Mouse (Mus musculus) midbrain, postnatal 0 days (tissue): ENCODE measurements around the gene Pparg. TPM values are rescaled to one million over a fixed set of nuclear protein-coding genes. Genes with fewer than 3 reads are reported as not detected.

Source experiments
- ATAC-seq: fragments of 200-750 bp; cut with Nextera tagmentation; 2 replicates; pipeline ENCODE4 v1.8.0; 2017; ENCODE audit warnings: moderate number of reproducible peaks, mild to moderate bottlenecking, moderate TSS enrichment, moderate library complexity; ENCODE audit not compliant: low FRiP score
- DNase-seq: peaks from one replicate; pipeline ENCODE4 v3.0.0-alpha.2; 2015; ENCODE audit warnings: low spot score
- H3K27ac ChIP-seq: fragments of 300-500 bp; sonication (generic); 2 replicates; pipeline ENCODE4 v1.5.1; 2014; ENCODE audit warnings: low read depth, mild to moderate bottlenecking, low read length, mixed read lengths
- H3K27me3 ChIP-seq: fragments of 300-500 bp; sonication (generic); 2 replicates; pipeline ENCODE4 v1.6.1; 2014; ENCODE audit warnings: low read length, control low read depth, mixed read lengths; ENCODE audit not compliant: insufficient read depth
- H3K36me3 ChIP-seq: fragments of 300-500 bp; sonication (generic); 2 replicates; pipeline ENCODE4 v1.6.1; 2014; ENCODE audit warnings: low read length, control low read depth, mixed read lengths; ENCODE audit not compliant: insufficient read depth
- H3K4me1 ChIP-seq: fragments of 300-500 bp; sonication (generic); 2 replicates; pipeline ENCODE4 v1.6.1; 2014; ENCODE audit warnings: mild to moderate bottlenecking, control low read depth, antibody characterized with exemption, low read length, mixed read lengths; ENCODE audit not compliant: insufficient read depth
- H3K4me2 ChIP-seq: fragments of 300-500 bp; sonication (generic); 2 replicates; pipeline ENCODE4 v1.6.1; 2014; ENCODE audit warnings: low read depth, mild to moderate bottlenecking, low read length, mixed read lengths; ENCODE audit not compliant: poor library complexity, severe bottlenecking
- H3K4me3 ChIP-seq: fragments of 300-500 bp; sonication (generic); 2 replicates; pipeline ENCODE4 v1.5.1; 2014; ENCODE audit warnings: low read depth, mild to moderate bottlenecking, low read length, moderate library complexity
- H3K9ac ChIP-seq: fragments of 300-500 bp; sonication (generic); replicated peaks from 2 replicates; pipeline ENCODE4 v1.6.1; 2014; ENCODE audit warnings: mild to moderate bottlenecking, low read length, moderate library complexity, mixed read lengths; ENCODE audit not compliant: poor library complexity, severe bottlenecking
- H3K9me3 ChIP-seq: fragments of 300-500 bp; sonication (generic); 2 replicates; pipeline ENCODE4 v1.6.1; 2016; ENCODE audit warnings: low read length, control low read depth
- CTCF ChIP-seq: IDR thresholded peaks from 2 replicates; pipeline ENCODE4 v1.5.1; 2016; ENCODE audit warnings: antibody characterized with exemption, mild to moderate bottlenecking
- WGBS: fragments of 180-500 bp; shearing (Covaris S2); extraction: QIAGEN DNeasy Blood & Tissue Kit; methylation state at CpG from one replicate; pipeline ENCODE4 v1.1.7; 2014; 5-methylcytosine and 5-hydroxymethylcytosine counted together
- polyA plus RNA-seq: library from polyadenylated mRNA; unstranded; fragments of >200 nt; fragmentation: Nextera tagmentation; extraction: Ambion mirVana; gene quantifications from 2 replicates; pipeline ENCODE4 v1.2.1, GENCODE M21; 2015
- total RNA-seq: library from RNA; depleted of rRNA; stranded (reverse); fragments of >200 nt; gene quantifications from 2 replicates; pipeline ENCODE4 v1.2.3, GENCODE M21; 2014

Pparg gene
- total and polyA plus RNA-seq, 2 experiments from 2014 or later = 0.25 to 2.0 TPM

- no peak for TF ChIP-seq CTCF
- Histone ChIP-seq H3K27ac (no peak overlapping the region), H3K27me3 (no peaks in the 10 kb centered on the region), H3K9me3 (no peaks in the 10 kb centered on the region), H3K4me2 (no peak overlapping the region), H3K36me3 (no peaks in the 10 kb centered on the region), H3K9ac (no peak overlapping the region), H3K4me3 (no peak overlapping the region), H3K4me1 (no peaks in the 10 kb centered on the region)
- DNase-seq = peak; percentile 61
- ATAC-seq = no peak
- WGBS = 63% methylated on average over 9 of the region's 9 CpGs
These were observed 162.4 kb downstream of the Pparg start for GRCm38 (mm10) chr6:115523201-115523600.

- 91% methylated on average over 9 of the region's 9 CpGs for WGBS
- Histone ChIP-seq H3K4me2 (no peak overlapping the region), H3K27me3 (no peaks in the 10 kb centered on the region), H3K27ac (no peak overlapping the region), H3K4me1 (no peaks in the 10 kb centered on the region), H3K4me3 (no peak overlapping the region), H3K36me3 (no peaks in the 10 kb centered on the region), H3K9me3 (no peaks in the 10 kb centered on the region), H3K9ac (no peak overlapping the region)
- DNase-seq (no peak), ATAC-seq (no peak)
- no peak for TF ChIP-seq CTCF
These were observed 163.8 kb downstream of the Pparg start for GRCm38 (mm10) chr6:115524449-115524990.

GRCm38 (mm10) chr6:115527418-115527817 is 166.7 kb downstream of the Pparg start:
- DNase-seq = no peak
- Histone ChIP-seq H3K4me2 (no peak overlapping the region), H3K4me3 (no peak overlapping the region), H3K9me3 (no peaks in the 10 kb centered on the region), H3K4me1 (no peaks in the 10 kb centered on the region), H3K36me3 (no peaks in the 10 kb centered on the region), H3K27me3 (no peaks in the 10 kb centered on the region), H3K27ac (no peak overlapping the region), H3K9ac (no peak overlapping the region)
- WGBS = 95% methylated on average over 3 of the region's 3 CpGs
- no peak for ATAC-seq
- no peak for TF ChIP-seq CTCF

GRCm38 (mm10) chr6:115528372-115528771 is 167.6 kb downstream of the Pparg start:
- H3K4me1 ChIP-seq = no peaks in the 10 kb centered on the region
- 97% methylated on average over 4 of the region's 4 CpGs for WGBS
- TF ChIP-seq CTCF = no peak
- no peaks in the 10 kb centered on the region for H3K9me3 ChIP-seq
- DNase-seq = no peak
- no peak overlapping the region for H3K4me3 ChIP-seq
- no peak overlapping the region for H3K9ac ChIP-seq
- ATAC-seq = no peak
- no peak overlapping the region for H3K27ac ChIP-seq
- no peak overlapping the region for H3K4me2 ChIP-seq
- H3K36me3 ChIP-seq = no peaks in the 10 kb centered on the region
- no peaks in the 10 kb centered on the region for H3K27me3 ChIP-seq

- ATAC-seq (no peak), DNase-seq (peak; percentile 40)
- no peaks in the 10 kb centered on the region for H3K36me3 ChIP-seq
- WGBS = 72% methylated on average over 7 of the region's 7 CpGs
- no peak overlapping the region for H3K4me3 ChIP-seq
- H3K9ac ChIP-seq = no peak overlapping the region
- TF ChIP-seq CTCF = no peak
- no peak overlapping the region for H3K4me2 ChIP-seq
- no peak overlapping the region for H3K27ac ChIP-seq
- no peaks in the 10 kb centered on the region for H3K4me1 ChIP-seq
- H3K9me3 ChIP-seq = no peaks in the 10 kb centered on the region
- H3K27me3 ChIP-seq = no peaks in the 10 kb centered on the region
These were observed 173.9 kb downstream of the Pparg start for GRCm38 (mm10) chr6:115534617-115535016.

- H3K36me3 ChIP-seq = no peaks in the 10 kb centered on the region
- H3K9me3 ChIP-seq = no peaks in the 10 kb centered on the region
- TF ChIP-seq CTCF = no peak
- no peaks in the 10 kb centered on the region for H3K27me3 ChIP-seq
- DNase-seq = no peak
- no peak overlapping the region for H3K4me2 ChIP-seq
- H3K4me1 ChIP-seq = no peaks in the 10 kb centered on the region
- no peak overlapping the region for H3K27ac ChIP-seq
- no peak overlapping the region for H3K9ac ChIP-seq
- ATAC-seq = no peak
- 51% methylated on average over 4 of the region's 4 CpGs for WGBS
- no peak overlapping the region for H3K4me3 ChIP-seq
These were observed 175.4 kb downstream of the Pparg start for GRCm38 (mm10) chr6:115536169-115536568.
